Mouse (Mus musculus): ENCODE measurements around the gene Il9r.

Gene Il9r

GRCm38 (mm10) chr11:32198256-32198955 lies 1.7 kb downstream of the Il9r start:
- DNase-seq (ENCODE audit: low read depth) = no peak

- no peak for DNase-seq (ENCODE audit: low read depth)
These were observed 2.3 kb downstream of the Il9r start for GRCm38 (mm10) chr11:32197766-32198165.

DNA sequence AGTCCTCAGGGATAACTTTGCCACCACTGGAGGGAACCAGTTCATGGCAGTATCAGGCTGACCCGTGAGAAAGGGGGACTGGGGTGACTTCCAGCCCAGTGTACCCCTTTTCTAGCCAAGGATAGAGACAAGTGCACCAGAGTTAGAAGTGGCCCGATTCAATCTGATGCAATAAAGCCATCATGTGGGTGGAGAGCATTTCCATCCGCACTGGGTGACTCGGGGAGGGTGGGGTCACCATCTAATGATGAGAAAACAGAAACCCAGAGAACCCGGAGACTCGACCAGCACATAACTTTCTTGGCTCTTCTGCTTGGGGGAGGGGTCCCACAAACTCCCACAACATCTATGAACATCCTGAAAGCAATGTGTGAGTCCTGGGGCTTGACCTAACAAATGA lies 3.4 kb downstream of the Il9r start:
- DNase-seq (ENCODE audit: low read depth) = no peak

GRCm38 (mm10) chr11:32195867-32196540 lies 4.1 kb downstream of the Il9r start:
- no peak for DNase-seq (ENCODE audit: low read depth)

DNA sequence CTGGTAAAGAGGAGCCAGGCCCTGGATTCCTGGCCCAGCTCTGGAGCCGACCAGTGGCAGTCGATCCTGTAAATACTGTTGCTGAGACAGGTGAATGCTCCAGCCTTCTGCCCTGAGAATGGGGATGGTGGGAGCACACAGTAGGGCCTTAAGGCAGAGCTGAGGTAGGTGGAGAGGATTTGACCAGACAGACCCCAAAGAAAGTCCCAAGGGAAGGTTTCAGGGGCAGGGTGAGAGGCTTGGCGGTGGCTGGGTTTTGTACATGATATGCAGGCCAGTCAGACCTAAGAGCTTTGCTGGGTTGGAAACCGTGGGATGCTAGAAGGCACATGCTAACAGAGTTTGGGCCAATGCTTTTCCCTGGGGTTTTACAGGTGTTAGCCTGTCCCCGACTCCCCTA lies 5.5 kb downstream of the Il9r start:
- no peak for DNase-seq (ENCODE audit: low read depth)

GRCm38 (mm10) chr11:32194086-32194485 lies 6.0 kb downstream of the Il9r start:
- no peak for DNase-seq (ENCODE audit: low read depth)

DNA sequence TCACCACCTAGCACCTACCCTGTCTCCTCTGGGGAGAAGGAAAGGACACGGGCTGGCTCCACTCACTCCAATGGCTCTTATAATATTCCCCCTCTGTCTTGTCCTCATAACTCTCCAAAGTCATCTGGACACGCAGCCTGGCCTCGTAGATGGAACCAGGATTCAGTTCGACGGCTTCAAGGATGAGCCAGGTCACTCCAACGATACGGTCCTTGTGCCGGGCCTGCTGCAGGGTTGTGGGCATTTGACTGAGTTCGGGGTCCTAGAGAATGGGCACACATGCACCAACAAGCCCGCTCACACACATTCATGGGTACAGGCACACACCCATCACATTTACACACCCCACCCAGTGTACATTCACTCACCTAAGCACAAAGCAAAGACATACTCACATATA lies 6.9 kb downstream of the Il9r start:
- DNase-seq (ENCODE audit: low read depth) = no peak

DNA sequence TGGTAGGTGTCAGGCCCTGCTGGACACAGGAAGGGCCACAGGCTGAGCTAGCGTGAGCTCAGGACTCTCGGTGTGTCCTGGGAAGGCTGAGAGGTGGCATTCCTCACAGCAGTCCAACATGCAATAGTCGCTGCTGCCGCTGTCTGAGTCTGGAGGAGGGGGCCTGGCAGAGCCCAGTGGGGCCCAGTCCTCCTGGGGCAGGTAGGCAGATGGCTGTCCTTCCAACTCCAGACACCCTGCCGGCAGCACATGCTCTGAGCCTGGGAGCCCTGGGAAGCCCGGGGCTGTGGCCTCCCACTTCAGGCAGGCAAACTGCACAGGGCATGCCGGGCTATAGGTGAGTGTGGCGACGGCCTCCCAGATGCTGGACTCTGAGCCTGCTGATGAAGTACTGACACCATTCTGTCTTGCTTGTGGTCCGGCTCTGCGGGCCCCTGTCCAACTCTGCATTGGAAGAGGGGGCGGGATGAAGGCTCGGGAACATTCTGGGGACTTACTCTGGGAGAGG lies 9.4 kb downstream of the Il9r start:
- DNase-seq (ENCODE audit: low read depth) = no peak

- DNase-seq (ENCODE audit: low read depth) = no peak
These were observed 10.0 kb downstream of the Il9r start for GRCm38 (mm10) chr11:32190119-32190518.

DNA sequence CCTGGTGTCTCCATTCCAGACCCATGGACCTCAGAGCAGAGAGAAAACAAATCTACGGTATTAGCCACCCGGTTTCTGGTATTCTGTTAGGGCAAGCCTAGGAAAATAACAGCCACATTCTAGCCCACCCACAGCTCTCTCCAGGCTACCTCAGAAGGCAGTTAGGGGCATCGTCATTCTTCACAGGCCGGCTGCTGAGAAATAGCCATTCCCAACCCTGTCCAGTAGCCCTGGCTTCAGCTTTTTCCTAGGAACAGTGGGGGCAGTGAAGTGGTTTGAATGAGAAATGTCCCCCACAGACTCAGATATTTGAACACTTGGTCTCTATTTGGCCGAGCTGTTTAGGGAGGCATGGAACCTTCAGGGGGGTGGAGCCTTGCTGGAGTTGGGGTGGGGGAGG lies 10.6 kb downstream of the Il9r start:
- DNase-seq (ENCODE audit: low read depth) = no peak

GRCm38 (mm10) chr11:32188881-32189280 lies 11.2 kb downstream of the Il9r start:
- no peak for DNase-seq (ENCODE audit: low read depth)

- DNase-seq (ENCODE audit: low read depth) = no peak
These were observed 12.8 kb downstream of the Il9r start for GRCm38 (mm10) chr11:32187256-32187655.

DNA sequence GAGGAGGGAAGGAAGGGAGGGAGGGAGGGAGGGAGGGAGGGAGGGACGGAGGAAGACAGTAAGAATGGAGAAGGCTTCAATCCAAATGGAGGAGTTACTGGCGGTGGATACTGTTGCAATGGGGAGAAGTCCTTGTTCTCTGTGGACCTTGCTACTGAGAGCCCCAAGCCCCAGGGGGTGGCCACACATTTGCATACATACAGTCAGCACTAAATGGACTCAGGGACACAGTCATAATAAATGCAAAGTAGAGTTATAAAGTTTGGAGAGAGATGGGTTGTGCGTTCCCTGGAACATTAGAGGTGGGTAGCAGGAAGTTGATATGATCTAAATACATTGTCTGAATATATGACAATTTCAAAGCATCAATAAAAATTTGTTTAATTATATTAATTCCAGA lies 14.0 kb downstream of the Il9r start:
- DNase-seq (ENCODE audit: low read depth) = no peak

- DNase-seq (ENCODE audit: low read depth) = no peak
These were observed 15.6 kb downstream of the Il9r start for GRCm38 (mm10) chr11:32184469-32184868.

DNA sequence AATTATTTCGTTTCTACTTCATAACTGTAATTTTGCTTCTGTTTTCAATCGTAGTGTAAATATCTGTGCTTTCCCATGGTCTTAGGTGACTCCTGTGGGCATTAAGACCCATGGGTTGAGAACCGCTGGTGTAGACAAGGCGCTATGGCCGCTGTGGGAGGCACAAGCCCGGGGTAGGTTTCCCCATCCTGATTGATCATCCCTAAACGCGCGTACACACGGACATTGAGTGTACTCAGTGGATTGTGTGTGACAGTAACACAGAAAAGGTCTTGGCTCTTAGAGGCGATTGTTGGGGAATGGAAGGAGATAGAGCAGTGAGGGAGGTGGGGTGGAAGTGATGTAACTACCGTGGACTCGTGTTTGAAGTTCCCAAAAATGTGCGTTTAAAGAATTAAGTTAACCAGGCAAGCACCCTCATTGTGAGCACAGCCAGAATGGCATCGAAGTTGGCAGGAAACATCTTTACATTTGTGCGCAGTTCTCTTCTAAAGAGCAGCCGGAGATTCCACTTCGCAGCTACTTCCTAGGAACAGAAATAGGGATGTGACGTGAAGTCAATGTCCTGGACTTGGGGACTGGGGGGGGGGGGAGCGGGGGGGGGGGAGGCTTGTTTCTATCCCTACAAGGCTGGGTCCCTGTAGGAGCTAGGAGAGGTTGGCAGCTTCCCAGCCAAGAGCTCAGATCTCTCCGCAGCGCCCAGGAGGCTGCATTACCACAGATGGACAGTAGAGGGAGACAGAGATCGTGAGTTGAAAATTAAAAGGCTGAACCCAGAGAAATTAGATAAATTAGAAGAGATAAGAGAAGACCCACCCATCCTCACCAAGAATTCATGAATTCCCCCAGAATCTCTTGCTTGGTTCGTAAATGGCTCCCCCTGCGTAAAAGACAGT lies 17.9 kb downstream of the Il9r start:
- DNase-seq (ENCODE audit: low read depth) = no peak

DNA sequence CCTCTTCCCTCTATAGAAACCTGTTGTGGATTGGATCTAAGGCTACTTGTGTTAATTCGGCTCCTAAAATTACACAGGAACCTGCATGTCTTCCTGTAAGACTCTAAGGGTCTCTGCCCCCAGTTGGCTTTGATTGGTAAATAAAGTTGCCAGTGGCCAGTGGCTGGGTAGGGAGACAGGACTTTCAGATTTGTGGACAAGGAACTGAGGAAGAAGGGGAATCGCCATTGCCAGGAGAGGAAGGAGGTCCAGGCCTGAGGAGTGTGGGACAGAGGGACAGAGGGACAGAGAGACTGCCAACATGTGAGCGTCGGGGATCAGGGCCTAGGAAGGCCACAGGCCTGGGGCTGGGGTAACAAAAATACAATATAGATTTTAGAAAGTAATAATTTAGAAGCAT lies 18.8 kb downstream of the Il9r start:
- no peak for DNase-seq (ENCODE audit: low read depth)

GRCm38 (mm10) chr11:32178506-32178905 lies 21.6 kb downstream of the Il9r start:
- DNase-seq (ENCODE audit: low read depth) = no peak

DNA sequence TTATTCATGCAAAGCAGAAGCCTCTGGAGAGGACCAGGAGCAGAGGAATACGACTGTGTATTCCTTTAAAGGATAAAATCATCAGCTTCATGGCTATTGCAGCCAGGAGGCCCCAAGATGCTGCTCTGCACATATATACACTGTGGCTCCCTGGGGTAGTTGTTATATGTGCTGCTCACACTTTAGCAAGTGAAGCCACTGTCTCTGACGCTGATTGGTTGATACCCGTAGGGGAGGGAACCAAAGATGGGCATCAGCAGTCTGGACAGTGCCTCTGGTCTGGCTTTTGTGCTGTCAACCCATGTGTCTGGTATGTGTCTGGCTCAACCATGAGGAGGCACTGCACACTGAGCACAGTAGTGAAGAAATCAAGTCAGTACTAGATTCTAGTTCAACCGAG lies 33.4 kb downstream of the Il9r start:
- DNase-seq (ENCODE audit: low read depth) = no peak

GRCm38 (mm10) chr11:32161922-32162804 lies 37.9 kb downstream of the Il9r start:
- peak; percentile 36 for DNase-seq (ENCODE audit: low read depth)

- DNase-seq (ENCODE audit: low read depth) = no peak
These were observed 38.6 kb downstream of the Il9r start for GRCm38 (mm10) chr11:32161500-32161899.

GRCm38 (mm10) chr11:32160341-32160740 lies 39.7 kb downstream of the Il9r start:
- DNase-seq (ENCODE audit: low read depth) = no peak

DNA sequence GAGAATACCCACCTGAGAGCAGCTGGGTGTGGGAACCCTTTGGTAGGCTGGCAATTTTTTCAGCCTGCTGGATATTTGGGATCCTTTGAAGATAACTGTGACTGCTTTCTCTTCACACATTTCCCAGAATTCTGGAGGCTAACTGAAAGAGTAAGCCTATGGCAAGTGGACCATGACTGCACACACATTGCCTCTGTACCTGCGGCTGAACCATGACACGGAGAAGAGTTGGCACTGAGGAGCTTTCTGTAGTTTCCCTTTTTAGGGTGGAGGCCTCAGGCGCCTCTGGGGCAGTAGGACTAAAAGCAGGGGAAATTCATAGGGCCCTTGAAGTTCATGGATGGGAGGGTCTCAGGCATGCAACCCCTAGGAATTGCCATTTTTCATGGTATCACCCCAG lies 40.9 kb downstream of the Il9r start:
- no peak for DNase-seq (ENCODE audit: low read depth)

Measured in c-Kit-positive CD71-negative TER-119-negative erythroid progenitor cells, embryonic 14.5 days (primary cell).